Mouse (Mus musculus): Measurements from ENCODE around the gene Ube2cbp.
A peak's percentile ranks its signal among the peaks of the same experiment; 100 is the strongest.

The Ube2cbp gene

DNA sequence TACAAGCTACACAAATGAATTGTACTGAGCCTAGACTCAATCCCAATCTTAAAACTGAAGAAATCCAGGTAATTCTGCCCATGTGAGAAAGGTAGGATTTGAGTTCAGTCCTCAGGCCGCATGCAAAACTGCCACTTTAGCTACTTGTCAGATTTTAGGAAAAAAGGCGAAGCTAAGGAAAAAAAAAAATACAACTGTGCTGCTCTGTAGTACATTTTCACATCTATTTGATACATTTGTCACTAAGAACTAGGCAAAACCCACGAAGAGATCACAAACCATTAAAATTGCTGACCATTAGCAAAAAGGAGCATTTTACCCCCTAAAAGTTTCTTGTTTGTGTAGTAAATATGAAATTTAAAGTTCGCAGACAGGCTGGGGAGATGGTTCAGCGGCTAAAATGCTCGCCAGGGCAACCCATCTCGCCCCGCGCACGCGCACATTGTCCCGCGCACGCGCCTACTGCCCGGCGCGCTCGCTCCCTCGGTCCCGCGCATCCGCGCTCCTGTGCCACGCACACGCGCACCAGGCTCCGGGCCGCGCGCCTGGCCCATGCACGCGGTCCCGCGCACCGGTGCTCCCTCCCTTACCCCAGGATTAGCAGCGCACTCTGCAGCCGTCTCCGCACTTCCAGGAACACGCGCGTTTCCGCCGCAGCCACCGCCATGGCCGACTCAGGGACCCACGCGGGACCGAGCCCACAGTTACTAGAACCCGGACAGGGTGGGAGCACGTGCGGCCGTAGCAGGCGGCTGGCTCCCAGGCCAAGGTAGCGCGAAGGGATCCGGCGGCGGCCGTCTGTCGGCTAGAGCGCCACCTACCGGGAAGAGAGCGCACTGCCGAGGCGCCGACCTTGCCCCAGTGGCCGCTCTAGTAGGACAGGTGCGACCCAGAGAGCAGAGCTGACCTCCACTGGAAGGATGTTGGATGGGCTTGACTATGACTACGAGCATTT is at the start of gene Ube2cbp:
Gene Ube2cbp (minus strand): TSS at position 800 of the 955 bp plus-strand sequence.
- DNase-seq = peak; percentile 83 to 85

GRCm38 (mm10) chr9:86514390-86514789 is 49.6 kb upstream of the Ube2cbp start:
- no peak for DNase-seq

DNA sequence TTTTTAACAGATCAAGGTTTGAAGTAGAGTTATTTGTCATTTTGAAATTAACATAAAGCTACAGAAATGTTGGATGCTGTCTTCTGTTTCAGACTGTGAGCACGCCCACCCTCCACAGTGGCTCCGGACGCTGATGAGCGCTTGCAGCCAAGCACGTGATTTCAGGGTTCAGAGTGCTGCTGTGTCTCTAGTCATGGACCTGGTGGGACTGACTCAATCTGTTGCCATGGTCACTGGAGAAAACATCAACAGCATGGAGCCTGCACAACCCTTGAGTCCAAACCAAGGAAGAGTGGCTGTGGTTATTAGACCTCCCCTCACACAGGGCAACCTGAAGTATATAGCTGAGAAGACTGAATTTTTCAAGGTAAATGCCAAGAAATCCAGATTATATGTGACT is 49.0 kb upstream of the Ube2cbp start:
- DNase-seq = no peak

- no peak for DNase-seq
Observed at GRCm38 (mm10) chr9:86507437-86507836, 42.7 kb upstream of the Ube2cbp start.

DNA sequence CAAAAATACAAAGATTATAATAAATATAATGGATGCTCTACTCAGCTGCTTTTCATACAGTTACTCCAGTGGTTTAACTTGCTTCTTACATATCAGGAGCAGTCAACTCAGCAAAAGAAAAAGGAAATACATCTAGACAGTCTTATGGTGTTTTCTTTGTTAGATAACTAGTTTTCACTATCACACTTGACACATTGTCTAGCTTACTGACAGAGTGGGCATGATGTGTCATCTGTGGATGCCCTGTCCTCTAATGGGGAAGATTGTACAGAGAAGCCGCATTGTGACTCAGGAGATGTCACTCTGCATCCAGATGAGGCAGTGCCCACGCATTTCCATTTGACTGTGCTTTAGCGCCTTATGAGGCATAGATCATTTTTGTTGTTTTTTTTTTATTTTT is 34.3 kb upstream of the Ube2cbp start:
- DNase-seq = no peak

DNA sequence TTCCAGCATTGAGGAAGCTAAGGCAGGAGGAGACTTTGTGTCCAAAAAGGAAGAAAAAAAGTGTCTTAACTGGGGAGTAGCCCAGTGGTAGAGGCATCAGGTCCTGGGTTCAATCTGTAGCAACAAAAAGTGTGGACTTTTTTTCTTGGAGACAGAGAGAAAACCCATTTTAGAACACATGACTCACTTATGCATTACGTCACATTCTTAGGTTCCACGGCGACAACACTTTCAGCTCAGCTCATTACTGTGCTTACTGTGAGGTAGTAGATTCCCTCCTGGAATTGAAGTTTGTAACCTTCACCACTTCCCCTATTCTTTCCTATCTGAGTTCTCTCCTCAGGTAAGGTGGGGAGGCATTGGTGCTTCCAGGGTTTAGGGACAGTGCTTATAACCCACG is 31.5 kb upstream of the Ube2cbp start:
- no peak for DNase-seq

- no peak for DNase-seq
Observed at GRCm38 (mm10) chr9:86491740-86492139, 27.0 kb upstream of the Ube2cbp start.

- no peak for DNase-seq
Observed at GRCm38 (mm10) chr9:86482236-86482635, 17.5 kb upstream of the Ube2cbp start.

DNA sequence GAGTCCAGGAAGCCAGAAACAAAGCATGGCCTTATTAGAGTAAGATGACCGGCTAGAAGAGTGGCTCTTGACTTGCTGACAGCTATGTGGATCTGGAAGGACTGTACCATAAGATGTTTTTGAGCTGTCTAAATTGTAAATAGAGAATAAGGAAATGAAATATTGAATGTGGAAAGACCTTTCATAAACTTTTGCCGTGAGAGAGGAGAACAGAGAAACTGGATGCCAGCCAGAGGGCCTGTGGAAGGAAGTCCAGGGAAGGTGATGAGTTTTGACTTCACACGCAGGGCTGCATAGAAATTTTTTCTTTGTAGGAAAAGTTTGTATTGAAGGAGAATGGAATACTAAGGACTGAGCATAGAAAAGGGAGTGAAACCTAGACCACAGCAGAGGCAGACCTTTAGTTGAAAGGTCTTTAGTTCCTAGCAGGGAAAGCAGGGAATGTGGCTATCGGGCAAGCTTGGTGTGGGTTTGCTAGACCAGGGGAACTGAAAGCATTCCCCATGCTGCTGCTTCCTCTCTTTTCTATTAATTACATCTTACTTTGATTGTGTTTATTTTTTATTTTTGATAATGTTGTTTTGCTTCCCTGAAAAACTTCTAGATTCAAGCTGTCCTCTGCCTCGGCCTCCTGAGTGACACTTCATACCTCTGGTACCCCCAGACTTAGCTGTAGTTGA is 13.8 kb upstream of the Ube2cbp start:
- DNase-seq = no peak

DNA sequence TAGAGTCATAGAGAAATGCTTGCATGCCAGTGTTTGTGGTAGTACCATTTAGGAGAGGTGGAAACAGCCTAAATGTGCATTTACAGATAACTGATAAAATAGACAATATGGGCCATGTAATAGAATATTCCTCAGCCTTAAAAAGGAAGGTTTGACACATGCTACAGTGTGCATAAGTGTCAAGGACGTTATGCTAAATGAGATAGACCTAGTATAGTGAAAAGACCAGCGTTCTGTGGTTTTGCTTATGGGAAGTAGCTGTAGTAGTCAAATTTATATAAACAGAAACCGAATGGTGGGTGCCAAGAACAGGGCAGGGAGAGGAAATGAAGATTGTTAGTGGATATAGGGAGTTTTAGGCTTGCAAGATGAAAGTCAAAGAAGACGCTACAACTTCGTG is 12.0 kb upstream of the Ube2cbp start:
- no peak for DNase-seq

DNA sequence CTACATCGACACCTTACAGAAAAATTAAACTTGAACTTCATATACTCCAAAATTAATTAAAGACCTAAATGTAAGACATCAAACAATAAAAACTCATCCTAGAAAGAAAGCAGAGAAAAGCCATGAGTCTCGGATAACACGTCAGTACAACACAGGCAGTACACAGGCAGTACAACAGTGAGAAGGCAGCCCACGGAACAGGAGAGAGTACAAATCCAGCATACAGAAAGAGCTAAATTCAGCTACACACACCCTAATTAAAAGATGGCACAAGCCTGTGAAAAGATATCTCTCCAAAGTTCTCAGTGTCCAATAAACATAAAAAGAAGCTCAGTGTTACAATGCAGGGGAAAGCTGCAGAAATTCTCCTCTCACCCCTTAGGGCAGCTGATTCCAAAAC is 11.2 kb upstream of the Ube2cbp start:
- DNase-seq = no peak

GRCm38 (mm10) chr9:86466990-86467870 is 2.5 kb upstream of the Ube2cbp start, which contains the start of gene Dop1a:
Gene Dop1a, plus strand, starts transcription at chr9:86467154.
- DNase-seq = peak; percentile 90 to 93

DNA sequence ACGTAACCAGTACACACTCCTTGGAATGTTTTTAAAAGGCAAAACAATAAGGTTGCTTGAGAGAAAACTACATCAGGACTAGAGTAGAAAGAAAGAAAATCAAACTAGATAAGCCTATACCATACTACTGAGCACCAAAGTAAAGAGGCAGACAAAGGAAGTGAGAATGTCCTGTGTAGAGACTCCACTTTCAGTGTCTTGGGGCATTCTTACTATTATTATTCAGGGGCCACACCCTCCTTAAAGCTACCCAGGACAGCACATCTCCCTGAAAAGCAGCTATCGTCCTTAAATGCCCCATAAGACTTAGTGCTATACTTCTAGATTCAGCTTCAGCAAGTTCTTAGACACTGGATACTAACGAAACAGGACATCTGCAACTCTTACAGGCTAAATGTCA is 11.1 kb downstream of the Ube2cbp start:
- DNase-seq = no peak

- peak; percentile 50 to 51 for DNase-seq
Observed at GRCm38 (mm10) chr9:86451617-86452016, 13.1 kb downstream of the Ube2cbp start.

DNA sequence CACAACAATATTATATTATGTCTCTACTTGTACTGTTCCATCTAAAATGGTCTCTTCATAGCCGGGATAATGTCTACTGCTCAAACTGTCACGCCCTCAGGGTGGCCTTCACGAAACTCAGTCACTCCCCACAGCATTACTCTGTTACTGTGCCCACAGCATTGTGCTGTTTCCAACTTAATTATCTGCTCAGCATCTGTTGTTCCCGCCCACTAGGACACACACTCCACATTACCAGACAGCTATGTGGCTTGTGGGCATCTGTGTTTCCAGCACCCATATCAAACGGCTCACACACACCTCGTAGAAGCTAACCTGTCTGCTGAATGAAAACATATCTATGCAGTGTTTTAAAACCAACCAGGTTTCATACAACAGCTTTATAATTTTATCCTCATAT is 13.7 kb downstream of the Ube2cbp start:
- no peak for DNase-seq

GRCm38 (mm10) chr9:86449581-86449980 is 15.2 kb downstream of the Ube2cbp start:
- peak; percentile 59 to 68 for DNase-seq

- no peak for DNase-seq
Observed at GRCm38 (mm10) chr9:86447431-86447830, 17.3 kb downstream of the Ube2cbp start.

- DNase-seq = no peak
Observed at GRCm38 (mm10) chr9:86446847-86447246, 17.9 kb downstream of the Ube2cbp start.

GRCm38 (mm10) chr9:86442248-86442647 is 22.5 kb downstream of the Ube2cbp start:
- no peak for DNase-seq

DNA sequence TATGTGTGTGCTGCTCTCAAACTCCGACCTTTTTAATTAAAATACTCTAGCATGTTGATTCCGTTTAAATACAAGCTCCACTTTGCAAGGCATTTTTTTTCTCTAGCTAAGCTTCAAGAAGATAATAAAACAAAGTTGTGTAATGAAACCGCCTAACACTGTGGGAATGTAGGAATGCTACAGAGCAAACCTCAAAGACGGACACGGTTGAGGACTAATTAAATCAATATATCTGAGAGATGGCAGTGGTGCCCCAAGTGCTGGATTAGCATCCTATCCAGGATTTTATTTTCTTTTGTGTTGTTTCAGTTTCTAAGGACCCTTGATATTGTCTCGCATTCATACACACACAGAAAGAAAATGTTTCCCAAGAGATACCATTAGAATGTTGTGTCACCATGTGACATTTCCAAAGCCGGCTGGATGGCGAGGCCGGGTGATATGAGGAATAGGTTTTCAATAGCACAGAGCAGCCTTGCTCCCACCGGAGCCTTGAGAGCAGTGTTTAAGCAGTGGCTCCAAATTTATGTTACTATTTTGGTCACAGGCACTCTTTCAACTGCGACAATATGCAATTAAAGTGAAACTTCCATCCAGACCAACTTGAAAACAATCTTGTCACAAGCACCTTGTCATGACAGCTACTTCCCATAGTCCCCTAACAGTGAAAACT is 26.3 kb downstream of the Ube2cbp start:
- no peak for DNase-seq

- no peak for DNase-seq
Observed at GRCm38 (mm10) chr9:86436608-86437007, 28.1 kb downstream of the Ube2cbp start.

- no peak for DNase-seq
Observed at GRCm38 (mm10) chr9:86435510-86435909, 29.2 kb downstream of the Ube2cbp start.

All from thymus, postnatal 36 days (tissue).